Mouse (Mus musculus) CH12.LX (cell line): Measurements from ENCODE around the gene Dnah8. TPM values are rescaled to one million over a fixed set of nuclear protein-coding genes. Genes with fewer than 3 reads are reported as not detected.

Experiments
- DNase-seq: peaks from one replicate; pipeline ENCODE4 v3.0.0-alpha.2; 2013; ENCODE audit errors: extremely low read depth
- H3K27ac ChIP-seq: 2 replicates; pipeline ENCODE4 v1.5.1; 2012; ENCODE audit warnings: low read depth, mild to moderate bottlenecking, control low read depth, moderate library complexity; ENCODE audit not compliant: insufficient read depth
- H3K27me3 ChIP-seq: replicated peaks from 2 replicates; pipeline ENCODE3; 2012; ENCODE audit warnings: inconsistent platforms
- H3K36me3 ChIP-seq, 2 experiments: replicated peaks in 1 of 2; 2 replicates each; pipeline versions ENCODE3 to v1.6.1; 2012; ENCODE audit warnings: inconsistent platforms in 1 of 2, low read length in 1 of 2, mild to moderate bottlenecking in 1 of 2, mixed read lengths in 1 of 2, moderate library complexity in 1 of 2; ENCODE audit not compliant: control insufficient read depth in 1 of 2, insufficient read depth in 1 of 2
- H3K4me1 ChIP-seq, 2 experiments: 2 replicates each; pipeline ENCODE4 v1.6.1; 2012; ENCODE audit warnings: inconsistent platforms in 1 of 2, moderate library complexity in 1 of 2; ENCODE audit not compliant: insufficient read depth in 2 of 2, control insufficient read depth in 1 of 2
- H3K4me2 ChIP-seq: 2 replicates; pipeline ENCODE4 v1.6.1; 2012; ENCODE audit warnings: low read depth, mild to moderate bottlenecking, control low read depth; ENCODE audit not compliant: poor library complexity, insufficient read depth, severe bottlenecking
- H3K4me3 ChIP-seq, 3 experiments: fragments of 150-350 bp in 1 of 3; sonication (generic) in 1 of 3; replicated peaks in 1 of 3; 2 replicates each; pipeline versions ENCODE3 to v1.5.1; 2011 to 2012; ENCODE audit warnings: low read depth in 2 of 3, low read length in 2 of 3, mild to moderate bottlenecking in 2 of 3, moderate library complexity in 2 of 3, control low read depth in 1 of 3, improper control_type of control experiment in 1 of 3, inconsistent platforms in 1 of 3, mixed read lengths in 1 of 3; ENCODE audit not compliant: poor library complexity in 1 of 3
- H3K79me2 ChIP-seq: replicated peaks from 2 replicates; pipeline ENCODE4 v1.6.1; 2012; ENCODE audit warnings: mild to moderate bottlenecking, moderate library complexity; ENCODE audit not compliant: control insufficient read depth, poor library complexity, insufficient read depth, severe bottlenecking; ENCODE audit errors: extremely low read depth
- H3K9ac ChIP-seq: 2 replicates; pipeline ENCODE4 v1.6.1; 2012; ENCODE audit warnings: low read depth, mild to moderate bottlenecking, control low read depth, moderate library complexity; ENCODE audit not compliant: insufficient read depth
- H3K9me3 ChIP-seq: replicated peaks from 2 replicates; pipeline ENCODE3; 2012; ENCODE audit warnings: low read length, inconsistent platforms, mixed read lengths
- CHD1 ChIP-seq: IDR thresholded peaks from 2 replicates; pipeline ENCODE4 v1.6.1; 2012; ENCODE audit warnings: low read depth, low read length, improper control_type of control experiment, inconsistent platforms
- CTCF ChIP-seq, 2 experiments: IDR thresholded peaks in 1 of 2; conservative IDR thresholded peaks in 1 of 2; 2 replicates each; pipeline ENCODE4 v1.5.1; 2011 to 2012; ENCODE audit warnings: low read depth in 2 of 2, low read length in 2 of 2, improper control_type of control experiment in 1 of 2, inconsistent platforms in 1 of 2, mild to moderate bottlenecking in 1 of 2, moderate library complexity in 1 of 2
- EP300 ChIP-seq: IDR thresholded peaks from 2 replicates; pipeline ENCODE4 v1.6.1; 2011; ENCODE audit warnings: low read length, improper control_type of control experiment
- HCFC1 ChIP-seq: IDR thresholded peaks from 2 replicates; pipeline ENCODE4 v1.6.1; 2012; ENCODE audit warnings: low read depth, mild to moderate bottlenecking, inconsistent platforms, low read length, improper control_type of control experiment
- IRF4 ChIP-seq: IDR thresholded peaks from 2 replicates; pipeline ENCODE4 v1.6.1; 2014; ENCODE audit warnings: low read depth, mild to moderate bottlenecking, inconsistent platforms, low read length, improper control_type of control experiment
- JUN ChIP-seq: IDR thresholded peaks from 2 replicates; pipeline ENCODE4 v1.6.1; 2011; ENCODE audit warnings: low read depth, mild to moderate bottlenecking, low read length, improper control_type of control experiment, moderate library complexity; ENCODE audit not compliant: insufficient read depth
- JUND ChIP-seq: conservative IDR thresholded peaks from 2 replicates; pipeline ENCODE4 v1.6.1; 2011; ENCODE audit warnings: low read depth, low read length, improper control_type of control experiment
- MAFK ChIP-seq: IDR thresholded peaks from 2 replicates; pipeline ENCODE4 v1.6.1; 2011; ENCODE audit warnings: low read length, improper control_type of control experiment; ENCODE audit not compliant: insufficient replicate concordance
- MAX ChIP-seq: IDR thresholded peaks from 2 replicates; pipeline ENCODE4 v1.6.1; 2011; ENCODE audit warnings: low read length, improper control_type of control experiment
- NRF1 ChIP-seq: IDR thresholded peaks from 2 replicates; pipeline ENCODE4 v1.6.1; 2014; ENCODE audit warnings: low read depth, mild to moderate bottlenecking, inconsistent platforms, low read length, improper control_type of control experiment, moderate library complexity
- PAX5 ChIP-seq: IDR thresholded peaks from 2 replicates; pipeline ENCODE4 v1.6.1; 2012; ENCODE audit warnings: low read length, inconsistent platforms, mixed read lengths
- POLR2A ChIP-seq: IDR thresholded peaks from 2 replicates; pipeline ENCODE4 v1.6.1; 2011; ENCODE audit warnings: low read depth, mild to moderate bottlenecking, improper control_type of control experiment, low read length
- POLR2AphosphoS2 ChIP-seq: IDR thresholded peaks from 2 replicates; pipeline ENCODE4 v1.6.1; 2011; ENCODE audit warnings: low read depth, low read length, improper control_type of control experiment
- RCOR1 ChIP-seq: conservative IDR thresholded peaks from 2 replicates; pipeline ENCODE4 v1.6.1; 2012; ENCODE audit warnings: low read depth, mild to moderate bottlenecking, inconsistent platforms, low read length, improper control_type of control experiment
- SIN3A ChIP-seq: IDR thresholded peaks from 2 replicates; pipeline ENCODE4 v1.6.1; 2012; ENCODE audit warnings: low read length, improper control_type of control experiment, inconsistent platforms
- TCF12 ChIP-seq: IDR thresholded peaks from 2 replicates; pipeline ENCODE4 v1.6.1; 2014; ENCODE audit warnings: low read depth, mild to moderate bottlenecking, inconsistent platforms, low read length, improper control_type of control experiment
- USF1 ChIP-seq: IDR thresholded peaks from 2 replicates; pipeline ENCODE4 v1.6.1; 2014; ENCODE audit warnings: low read depth, mild to moderate bottlenecking, inconsistent platforms, low read length, improper control_type of control experiment
- USF2 ChIP-seq: conservative IDR thresholded peaks from 2 replicates; pipeline ENCODE4 v1.6.1; 2011; ENCODE audit warnings: low read depth, low read length, improper control_type of control experiment
- ZKSCAN1 ChIP-seq: IDR thresholded peaks from 2 replicates; pipeline ENCODE4 v1.6.1; 2012; ENCODE audit warnings: low read depth, inconsistent platforms, low read length, improper control_type of control experiment, borderline replicate concordance
- ZMIZ1 ChIP-seq: IDR thresholded peaks from 2 replicates; pipeline ENCODE4 v1.6.1; 2012; ENCODE audit warnings: low read depth, mild to moderate bottlenecking, inconsistent platforms, low read length, improper control_type of control experiment
- ZNF384 ChIP-seq: IDR thresholded peaks from 2 replicates; pipeline ENCODE4 v1.6.1; 2012; ENCODE audit warnings: low read depth, low read length, improper control_type of control experiment, inconsistent platforms
- dilution Hi-C: fragments of 300-500 bp; cut with MboI; formaldehyde crosslinking; loops from 2 replicates; pipeline ENCODE4 v1.14.3; 2020; ENCODE audit warnings: low sequenced_read_pairs; ENCODE audit not compliant: extremely low pct_unique_long_range_greater_than_20kb, extremely low pct_ligation_motif_present
- in situ Hi-C: fragments of 300-500 bp; cut with MboI; formaldehyde crosslinking; loops from 3 replicates; pipeline ENCODE4 v1.14.3; 2019; ENCODE audit warnings: low sequenced_read_pairs, low pct_ligation_motif_present, low pct_unique_long_range_greater_than_20kb, mixed read lengths
- polyA plus RNA-seq: library from polyadenylated mRNA; unstranded; fragments of >175 nt; gene quantifications from 2 replicates; pipeline ENCODE4 v1.2.1, GENCODE M21; 2012; ENCODE audit warnings: low read depth; ENCODE audit not compliant: insufficient read length
- total RNA-seq, 2 experiments: library from RNA; depleted of rRNA; stranded (reverse); fragments of 300-350 nt in 1 of 2; fragments of >200 nt in 1 of 2; gene quantifications; 2 replicates each; pipeline ENCODE4 v1.2.3; 2012 to 2014

Gene Dnah8
- total and polyA plus RNA-seq, 3 experiments, result 0.09 to 0.99 TPM; not detected in 1

- Histone ChIP-seq H3K4me3 (no peak overlapping the region), H3K4me1 (no peaks in the 10 kb centered on the region), H3K4me2 (no peak overlapping the region), H3K79me2 (no peaks in the 10 kb centered on the region), H3K36me3 (no peaks in the 10 kb centered on the region), H3K9me3 (peaks cover 7% of the 10 kb centered on the region), H3K27ac (no peak overlapping the region), H3K27me3 (no peaks in the 10 kb centered on the region), H3K9ac (no peak overlapping the region)
- dilution Hi-C loops, result no loop called here
- in situ Hi-C loops, result no loop called here
- no peak for TF ChIP-seq CHD1
- peak; percentile 25 to 52; a peak in 2 of 4 replicates for TF ChIP-seq CTCF (conservative IDR thresholded peaks at IDR 0.05 in 1 of 2, IDR thresholded peaks at IDR 0.05 in 1 of 2; ENCODE audit: low read depth in 2 of 2, low read length in 2 of 2)
- DNase-seq, result no peak
Measured at GRCm38 (mm10) chr17:30831170-30831569, 207.0 kb downstream of the Dnah8 start.

DNA sequence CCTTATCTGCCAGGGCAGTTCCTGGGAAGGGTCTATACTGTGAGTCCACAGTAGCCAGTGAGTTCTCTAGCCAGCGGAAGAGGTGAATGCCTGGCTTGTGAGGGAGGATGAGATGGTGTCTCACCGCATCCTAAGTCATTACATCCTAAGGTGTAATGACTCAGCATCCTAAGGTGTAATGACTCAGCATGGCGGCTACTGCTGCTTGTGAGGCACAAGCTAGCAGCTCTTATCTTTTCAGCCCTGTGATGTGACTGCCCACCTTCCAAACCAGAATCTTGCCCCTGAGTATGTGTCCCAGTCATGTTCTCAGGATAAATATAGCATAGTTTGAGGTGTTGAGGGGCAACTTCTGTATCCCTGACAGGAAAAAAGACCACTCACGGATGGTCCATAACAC, 211.3 kb downstream of the Dnah8 start:
- in situ Hi-C loops, result no loop called here
- H3K79me2 ChIP-seq, result no peaks in the 10 kb centered on the region

DNA sequence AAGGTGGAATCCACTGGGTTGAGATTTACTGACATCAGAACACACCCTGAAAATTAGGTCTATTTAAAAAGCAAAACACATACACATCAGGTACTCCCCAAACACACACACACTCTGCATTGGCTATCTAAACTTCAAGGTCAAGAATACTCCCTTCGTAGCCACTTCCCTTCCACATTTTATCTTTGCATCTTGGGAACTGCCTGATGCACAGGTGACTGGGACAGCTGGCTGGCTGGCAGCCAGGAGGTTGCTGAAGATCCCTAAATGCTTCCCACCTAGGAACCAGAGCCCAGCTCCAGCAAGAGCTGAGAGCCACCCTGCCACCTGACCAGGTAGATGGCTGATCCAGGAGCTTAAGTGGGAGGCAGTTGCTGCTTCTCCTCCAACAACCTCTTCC, 212.9 kb downstream of the Dnah8 start:
- H3K27me3 ChIP-seq, result no peaks in the 10 kb centered on the region
- H3K79me2 ChIP-seq, result no peaks in the 10 kb centered on the region
- TF ChIP-seq NRF1 (no peak), MAFK (no peak), POLR2A (no peak), ZMIZ1 (no peak), ZNF384 (no peak), JUND (no peak), USF2 (no peak), POLR2AphosphoS2 (no peak), EP300 (no peak), IRF4 (no peak), ZKSCAN1 (no peak), HCFC1 (no peak), SIN3A (no peak), JUN (no peak), USF1 (no peak), RCOR1 (no peak), MAX (no peak), TCF12 (no peak)
- H3K4me2 ChIP-seq, result no peak overlapping the region
- peaks cover 5% of the 10 kb centered on the region for H3K9me3 ChIP-seq
- peaks cover 5 to 36% of the 10 kb centered on the region in 2 experiments; a peak in 2 of 4 replicates for H3K4me1 ChIP-seq
- in situ Hi-C loops (no loop called here), dilution Hi-C loops (no loop called here)
- no peak overlapping the region for H3K4me3 ChIP-seq
- no peaks in the 10 kb centered on the region for H3K36me3 ChIP-seq
- no peak overlapping the region for H3K9ac ChIP-seq
- H3K27ac ChIP-seq, result no peak overlapping the region
- no peak for DNase-seq

More for the DNA sequence above, 211.3 kb downstream of the Dnah8 start:
- Histone ChIP-seq H3K4me1 (peaks cover 5 to 23% of the 10 kb centered on the region in 2 experiments; a peak in 2 of 4 replicates), H3K27me3 (no peaks in the 10 kb centered on the region), H3K4me3 (no peak overlapping the region), H3K9me3 (peaks cover 7% of the 10 kb centered on the region), H3K4me2 (no peak overlapping the region)
- dilution Hi-C loops, result no loop called here
- DNase-seq, result peak; percentile 19
- TF ChIP-seq PAX5, result no peak
- TF ChIP-seq HCFC1, result no peak
- peak; percentile 54; the same call in 1 of the 2 replicates for TF ChIP-seq MAFK
- TF ChIP-seq, all 38 proteins: peak for 1
- Histone ChIP-seq H3K36me3 (no peaks in the 10 kb centered on the region), H3K27ac (no peak overlapping the region), H3K9ac (no peak overlapping the region)
